Mouse (Mus musculus) megakaryocyte, embryonic 14.5 days (primary cell): ENCODE results near the gene Lrrc8a.

ENCODE experiments used
- FLI1 ChIP-seq: IDR thresholded peaks from 2 replicates; pipeline ENCODE4 v1.6.1; 2012; ENCODE audit warnings: low read length, inconsistent platforms, mixed read lengths
- GATA1 ChIP-seq: IDR thresholded peaks from 3 replicates; pipeline ENCODE4 v1.6.1; 2012; ENCODE audit warnings: mixed read lengths, low read length, inconsistent platforms, borderline replicate concordance

GRCm38 (mm10) chr2:30299525-30299924 lies 62.0 kb downstream of the Lrrc8a start:
- TF ChIP-seq GATA1 (no peak), FLI1 (no peak)
